Mouse (Mus musculus) left cerebral cortex, adult 2 months (tissue): ENCODE data around the gene Gm21310. TPM values are rescaled to one million over a fixed set of nuclear protein-coding genes. Genes with fewer than 3 reads are reported as not detected.
"Not testable (repeated sequence)": the region's sequence is repeated elsewhere in the genome, so short reads cannot be mapped to it uniquely, and the experiment has no call there.

Source experiments
- DNase-seq, 2 experiments: peaks; one replicate each; pipeline ENCODE4 v3.0.0; 2021 to 2022; ENCODE audit warnings: low spot score in 2 of 2, mixed read lengths in 1 of 2; ENCODE audit errors: extremely low spot score in 1 of 2
- H3K27ac ChIP-seq: fragments of 200-600 bp; 2 replicates; pipeline ENCODE4 v1.8.1; 2022
- H3K4me3 ChIP-seq: fragments of 200-600 bp; 2 replicates; pipeline ENCODE4 v1.8.1; 2022
- intact Hi-C: fragments of 180-260 bp; cut with DNase I; formaldehyde crosslinking; loops from one replicate; pipeline ENCODE4 v1.15.1; 2025
- long read RNA-seq, 2 experiments: library from polyadenylated mRNA; stranded (forward); transcript quantifications; one replicate each; pipeline ENCODE4 v2.0.0; 2021; ENCODE audit warnings: borderline mapping rate in 2 of 2
- total RNA-seq, 2 experiments: library from RNA; stranded (reverse); gene quantifications; 2 replicates each; pipeline ENCODE4 v1.2.3; 2021

The Gm21310 gene
- not detected for total RNA-seq
- long read RNA-seq, experiment 1, result 0 reads
- long read RNA-seq, experiment 2, result 0 reads

GRCm38 (mm10) chrY:10147083-10147482 lies at the start of gene Gm21310:
TSS of gene Gm21310 (minus strand) at chrY:10147183.
- H3K4me3 ChIP-seq, DNase-seq, H3K27ac ChIP-seq, intact Hi-C loops: not testable (repeated sequence)

Other genes starting within 250 kb of the Gm21310 start
- not detected for gene Gm20834, start 177.4 kb upstream of the Gm21310 start, total RNA-seq